Mouse (Mus musculus) CH12.LX (cell line): ENCODE results near the gene Ptprg.

Experiments used
- CTCF ChIP-seq, 2 experiments: IDR thresholded peaks in 1 of 2; conservative IDR thresholded peaks in 1 of 2; 2 replicates each; pipeline ENCODE4 v1.5.1; 2011 to 2012; ENCODE audit warnings: low read depth in 2 of 2, low read length in 2 of 2, improper control_type of control experiment in 1 of 2, inconsistent platforms in 1 of 2, mild to moderate bottlenecking in 1 of 2, moderate library complexity in 1 of 2
- HCFC1 ChIP-seq: IDR thresholded peaks from 2 replicates; pipeline ENCODE4 v1.6.1; 2012; ENCODE audit warnings: low read depth, mild to moderate bottlenecking, inconsistent platforms, low read length, improper control_type of control experiment
- JUN ChIP-seq: IDR thresholded peaks from 2 replicates; pipeline ENCODE4 v1.6.1; 2011; ENCODE audit warnings: low read depth, mild to moderate bottlenecking, low read length, improper control_type of control experiment, moderate library complexity; ENCODE audit not compliant: insufficient read depth
- KAT2A ChIP-seq: IDR thresholded peaks from 2 replicates; pipeline ENCODE4 v1.6.1; 2012; ENCODE audit warnings: low read length, improper control_type of control experiment, inconsistent platforms; ENCODE audit not compliant: insufficient replicate concordance
- MAX ChIP-seq: IDR thresholded peaks from 2 replicates; pipeline ENCODE4 v1.6.1; 2011; ENCODE audit warnings: low read length, improper control_type of control experiment
- MXI1 ChIP-seq: IDR thresholded peaks from 2 replicates; pipeline ENCODE4 v1.6.1; 2011; ENCODE audit warnings: mild to moderate bottlenecking, low read depth, low read length, improper control_type of control experiment
- POLR2A ChIP-seq: IDR thresholded peaks from 2 replicates; pipeline ENCODE4 v1.6.1; 2011; ENCODE audit warnings: low read depth, mild to moderate bottlenecking, improper control_type of control experiment, low read length
- SIN3A ChIP-seq: IDR thresholded peaks from 2 replicates; pipeline ENCODE4 v1.6.1; 2012; ENCODE audit warnings: low read length, improper control_type of control experiment, inconsistent platforms
- TBP ChIP-seq: conservative IDR thresholded peaks from 2 replicates; pipeline ENCODE4 v1.6.1; 2011; ENCODE audit warnings: low read depth, low read length, improper control_type of control experiment
- USF2 ChIP-seq: conservative IDR thresholded peaks from 2 replicates; pipeline ENCODE4 v1.6.1; 2011; ENCODE audit warnings: low read depth, low read length, improper control_type of control experiment
- ZC3H11A ChIP-seq: IDR thresholded peaks from 2 replicates; pipeline ENCODE4 v1.6.1; 2012; ENCODE audit warnings: low read depth, mild to moderate bottlenecking, inconsistent platforms, low read length, improper control_type of control experiment

DNA sequence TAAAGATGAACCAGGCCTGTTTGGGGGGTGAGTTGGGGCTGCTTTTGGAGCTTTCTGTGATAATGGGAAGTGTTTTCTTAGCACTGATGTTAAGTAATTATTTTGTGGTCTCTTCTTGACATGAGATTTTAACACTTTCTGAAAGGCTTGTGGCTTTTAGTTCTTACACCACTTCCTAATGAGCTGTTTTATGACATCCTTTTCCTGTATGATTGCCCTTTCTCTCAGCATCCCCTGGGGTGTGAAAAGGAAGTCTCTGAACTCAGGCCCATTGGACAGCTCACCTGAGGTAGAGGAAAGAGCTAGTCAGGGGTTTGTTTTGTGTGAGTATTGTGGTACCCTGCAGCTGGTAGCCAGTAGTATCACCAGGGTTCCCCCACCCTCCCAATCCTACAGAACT lies 179.0 kb downstream of the Ptprg start:
- TF ChIP-seq POLR2A: no peak
- no peak for TF ChIP-seq TBP
- TF ChIP-seq SIN3A: no peak
- no peak for TF ChIP-seq MAX
- no peak for TF ChIP-seq ZC3H11A
- no peak for TF ChIP-seq MXI1
- no peak for TF ChIP-seq JUN
- TF ChIP-seq KAT2A: no peak
- TF ChIP-seq CTCF (conservative IDR thresholded peaks at IDR 0.05 in 1 of 2, IDR thresholded peaks at IDR 0.05 in 1 of 2; ENCODE audit: low read depth in 2 of 2, low read length in 2 of 2): no peak
- no peak for TF ChIP-seq USF2
- TF ChIP-seq HCFC1: no peak
